Mouse (Mus musculus): ENCODE data around the gene Serbp1. TPM values are rescaled to one million over a fixed set of nuclear protein-coding genes. Genes with fewer than 3 reads are reported as not detected.

Serbp1 gene
- polyA plus RNA-seq (2015; fragmentation: Nextera tagmentation; extraction: Ambion mirVana) = 186 and 207 TPM in 2 replicates

- no peaks in the 10 kb centered on the region for H3K27me3 ChIP-seq (ENCODE audit: insufficient read depth, low read length)
- no peak for ATAC-seq
Measured at GRCm38 (mm10) chr6:67237977-67238376, at the start of gene Serbp1. TSS of gene Serbp1 (plus strand) at chr6:67238176.

DNA sequence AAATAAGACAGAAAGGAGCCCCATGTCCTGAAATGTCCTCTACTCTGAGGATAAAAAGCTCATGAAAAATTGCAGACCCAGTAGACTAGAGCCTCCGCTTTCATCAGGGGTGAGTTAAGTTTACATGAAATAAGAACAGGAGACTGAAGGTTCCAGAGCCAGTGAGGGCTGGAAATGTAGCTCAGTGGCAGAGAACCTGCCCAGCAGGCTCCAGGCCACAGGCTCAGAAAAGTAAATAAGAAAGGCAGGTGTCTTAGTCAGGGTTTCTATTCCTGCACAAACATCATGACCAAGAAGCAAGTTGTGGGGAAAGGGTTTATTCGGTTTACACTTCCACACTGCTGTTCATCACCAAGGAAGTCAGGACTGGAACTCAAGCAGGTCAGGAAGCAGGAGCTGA, 44.4 kb upstream of the Serbp1 start:
- no peaks in the 10 kb centered on the region for H3K36me3 ChIP-seq (replicated peaks; ENCODE audit: insufficient read depth, low read length)
- no peak overlapping the region for H3K9ac ChIP-seq (replicated peaks)
- ATAC-seq = no peak
- no peak overlapping the region for H3K27ac ChIP-seq (ENCODE audit: low read depth)
- H3K9me3 ChIP-seq (ENCODE audit: low read length) = no peaks in the 10 kb centered on the region
- 67% methylated on average over 2 of the region's 2 CpGs for WGBS (ENCODE audit: insufficient replicate concordance)
- H3K27me3 ChIP-seq (ENCODE audit: insufficient read depth, low read length) = no peaks in the 10 kb centered on the region
- no peak overlapping the region for H3K4me3 ChIP-seq (ENCODE audit: low read depth, low read length)
- TF ChIP-seq EP300 (IDR thresholded peaks at IDR 0.05; ENCODE audit: low read depth) (no peak), CTCF (IDR thresholded peaks at IDR 0.05; ENCODE audit: low read depth) (no peak)
- H3K4me2 ChIP-seq (ENCODE audit: low read depth, low read length) = no peak overlapping the region
- DNase-seq = no peak
- H3K4me1 ChIP-seq (ENCODE audit: insufficient read depth) = no peaks in the 10 kb centered on the region; the same call in 1 of the 2 replicates

More at GRCm38 (mm10) chr6:67237977-67238376, at the start of gene Serbp1:
- no peak within 1 kb of the TSS for H3K27ac ChIP-seq (ENCODE audit: low read depth)
- no peaks in the 10 kb centered on the region for H3K4me1 ChIP-seq (ENCODE audit: insufficient read depth)
- H3K9me3 ChIP-seq (ENCODE audit: low read length) = no peaks in the 10 kb centered on the region
- H3K9ac ChIP-seq (replicated peaks) = no peak within 1 kb of the TSS
- H3K4me2 ChIP-seq (ENCODE audit: low read depth, low read length) = no peak within 1 kb of the TSS
- WGBS (ENCODE audit: insufficient replicate concordance) = 60% methylated on average over 12 of the region's 12 CpGs
- no peak for TF ChIP-seq CTCF (IDR thresholded peaks at IDR 0.05; ENCODE audit: low read depth)
- TF ChIP-seq EP300 (IDR thresholded peaks at IDR 0.05; ENCODE audit: low read depth) = no peak
- no peak within 1 kb of the TSS for H3K4me3 ChIP-seq (ENCODE audit: low read depth, low read length)
- H3K36me3 ChIP-seq (replicated peaks; ENCODE audit: insufficient read depth, low read length) = no peaks in the 10 kb centered on the region
- no peak for DNase-seq

DNA sequence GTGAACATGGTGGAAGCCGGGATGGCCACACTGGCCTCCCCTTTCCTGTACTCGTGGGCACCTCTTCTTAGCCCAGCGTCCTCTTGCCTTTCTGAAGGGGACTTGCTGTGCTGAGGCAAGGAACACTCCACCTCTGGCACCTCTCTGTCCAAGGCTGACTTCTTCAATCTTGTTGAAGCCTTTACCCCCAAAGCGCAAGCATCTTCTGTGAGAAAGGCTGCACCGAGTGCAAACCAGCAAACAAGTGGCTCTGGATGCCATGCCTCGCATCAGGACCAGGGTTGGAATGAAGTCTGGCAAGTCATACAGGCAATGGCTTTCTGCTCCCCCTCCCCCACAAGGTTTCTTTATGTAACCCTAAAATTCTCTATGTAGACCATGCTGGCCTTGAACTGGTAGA, 43.4 kb upstream of the Serbp1 start:
- no peak overlapping the region for H3K4me2 ChIP-seq (ENCODE audit: low read depth, low read length)
- no peaks in the 10 kb centered on the region for H3K9me3 ChIP-seq (ENCODE audit: low read length)
- WGBS (ENCODE audit: insufficient replicate concordance) = 75% methylated on average over 6 of the region's 6 CpGs
- no peak for TF ChIP-seq CTCF (IDR thresholded peaks at IDR 0.05; ENCODE audit: low read depth)
- no peak for TF ChIP-seq EP300 (IDR thresholded peaks at IDR 0.05; ENCODE audit: low read depth)
- no peak overlapping the region for H3K4me3 ChIP-seq (ENCODE audit: low read depth, low read length)
- DNase-seq (no peak), ATAC-seq (no peak)
- H3K27me3 ChIP-seq (ENCODE audit: insufficient read depth, low read length) = no peaks in the 10 kb centered on the region
- H3K9ac ChIP-seq (replicated peaks) = no peak overlapping the region
- H3K36me3 ChIP-seq (replicated peaks; ENCODE audit: insufficient read depth, low read length) = no peaks in the 10 kb centered on the region
- H3K4me1 ChIP-seq (ENCODE audit: insufficient read depth) = no peaks in the 10 kb centered on the region
- no peak overlapping the region for H3K27ac ChIP-seq (ENCODE audit: low read depth)

DNA sequence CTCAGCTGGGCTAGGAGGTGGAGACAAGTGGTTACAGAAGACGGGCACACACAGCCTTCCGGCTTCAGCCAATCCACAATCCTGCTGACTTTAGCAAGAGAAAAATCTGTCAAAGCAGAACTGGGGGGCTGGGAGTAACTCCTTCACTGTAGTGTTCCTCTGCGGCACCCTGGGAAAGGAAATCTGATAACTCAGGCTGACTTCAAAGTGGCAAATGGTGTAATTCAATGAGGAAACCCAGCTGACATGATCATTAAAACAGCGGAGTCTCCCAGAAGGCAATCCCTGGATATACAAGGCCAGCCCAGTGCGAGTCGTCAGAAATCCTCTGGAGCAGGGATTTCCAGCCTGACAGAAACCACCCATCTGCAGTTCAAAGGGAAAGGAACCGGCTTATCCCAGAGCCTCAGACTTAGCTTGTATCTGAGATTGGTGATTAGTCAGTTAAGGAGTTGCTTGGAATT, 42.8 kb upstream of the Serbp1 start:
- no peak for DNase-seq
- no peak overlapping the region for H3K27ac ChIP-seq (ENCODE audit: low read depth)
- no peak for ATAC-seq
- no peak overlapping the region for H3K4me3 ChIP-seq (ENCODE audit: low read depth, low read length)
- H3K27me3 ChIP-seq (ENCODE audit: insufficient read depth, low read length) = no peaks in the 10 kb centered on the region
- H3K36me3 ChIP-seq (replicated peaks; ENCODE audit: insufficient read depth, low read length) = no peaks in the 10 kb centered on the region
- H3K9me3 ChIP-seq (ENCODE audit: low read length) = no peaks in the 10 kb centered on the region
- no peaks in the 10 kb centered on the region for H3K4me1 ChIP-seq (ENCODE audit: insufficient read depth)
- WGBS (ENCODE audit: insufficient replicate concordance) = 31% methylated on average over 7 of the region's 7 CpGs
- no peak overlapping the region for H3K4me2 ChIP-seq (ENCODE audit: low read depth, low read length)
- no peak for TF ChIP-seq CTCF (IDR thresholded peaks at IDR 0.05; ENCODE audit: low read depth)
- no peak for TF ChIP-seq EP300 (IDR thresholded peaks at IDR 0.05; ENCODE audit: low read depth)
- H3K9ac ChIP-seq (replicated peaks) = no peak overlapping the region

DNA sequence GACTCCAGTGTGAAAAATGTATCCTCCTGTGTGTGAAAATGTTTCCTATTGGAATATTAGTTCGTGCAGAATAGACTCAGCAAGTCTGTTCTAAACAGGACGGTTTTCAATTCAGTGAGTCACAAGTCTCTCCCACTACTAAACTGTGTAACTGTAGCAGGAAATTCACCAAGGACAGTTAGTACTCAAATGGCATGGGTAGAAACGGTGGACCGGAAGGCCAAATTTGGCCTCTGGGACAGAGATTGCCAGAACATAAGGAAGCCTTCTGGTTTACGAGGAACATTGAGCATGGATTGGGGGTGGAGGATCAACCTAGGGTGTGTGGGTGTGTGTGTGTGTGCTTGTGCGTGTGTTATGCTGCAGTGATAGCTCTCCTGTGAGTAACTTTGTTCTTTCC, 41.2 kb upstream of the Serbp1 start:
- Histone ChIP-seq H3K36me3 (replicated peaks; ENCODE audit: insufficient read depth, low read length) (no peaks in the 10 kb centered on the region), H3K9ac (replicated peaks) (no peak overlapping the region), H3K27me3 (ENCODE audit: insufficient read depth, low read length) (no peaks in the 10 kb centered on the region), H3K4me3 (ENCODE audit: low read depth, low read length) (no peak overlapping the region), H3K4me2 (ENCODE audit: low read depth, low read length) (no peak overlapping the region), H3K4me1 (ENCODE audit: insufficient read depth) (no peaks in the 10 kb centered on the region), H3K9me3 (ENCODE audit: low read length) (no peaks in the 10 kb centered on the region), H3K27ac (ENCODE audit: low read depth) (no peak overlapping the region)
- WGBS (ENCODE audit: insufficient replicate concordance) = 77% methylated on average over 6 of the region's 6 CpGs
- ATAC-seq = no peak
- TF ChIP-seq EP300 (IDR thresholded peaks at IDR 0.05; ENCODE audit: low read depth) = no peak
- TF ChIP-seq CTCF (IDR thresholded peaks at IDR 0.05; ENCODE audit: low read depth) = no peak
- DNase-seq = no peak

- H3K27me3 ChIP-seq (ENCODE audit: insufficient read depth, low read length) = no peaks in the 10 kb centered on the region
- 20% methylated on average over 4 of the region's 4 CpGs for WGBS (ENCODE audit: insufficient replicate concordance)
- H3K4me1 ChIP-seq (ENCODE audit: insufficient read depth) = no peaks in the 10 kb centered on the region
- H3K9ac ChIP-seq (replicated peaks) = no peak overlapping the region
- DNase-seq = peak; percentile 60
- H3K36me3 ChIP-seq (replicated peaks; ENCODE audit: insufficient read depth, low read length) = no peaks in the 10 kb centered on the region
- H3K27ac ChIP-seq (ENCODE audit: low read depth) = no peak overlapping the region
- TF ChIP-seq CTCF (IDR thresholded peaks at IDR 0.05; ENCODE audit: low read depth) = peak; percentile 78
- TF ChIP-seq EP300 (IDR thresholded peaks at IDR 0.05; ENCODE audit: low read depth) = no peak
- no peak for ATAC-seq
- no peaks in the 10 kb centered on the region for H3K9me3 ChIP-seq (ENCODE audit: low read length)
- H3K4me2 ChIP-seq (ENCODE audit: low read depth, low read length) = no peak overlapping the region
- no peak overlapping the region for H3K4me3 ChIP-seq (ENCODE audit: low read depth, low read length)
Measured at GRCm38 (mm10) chr6:67198085-67198484, 39.9 kb upstream of the Serbp1 start.
